Mouse (Mus musculus): ENCODE measurements around the gene Cyp2b13. TPM values are rescaled to one million over a fixed set of nuclear protein-coding genes. Genes with fewer than 3 reads are reported as not detected.

Cyp2b13 gene
- not detected for polyA plus RNA-seq (2017; shearing (Covaris generic))

GRCm38 (mm10) chr7:26061197-26061596 lies at the start of gene Cyp2b13:
Gene Cyp2b13, plus strand, starts transcription at chr7:26061497.

Other genes starting within 250 kb of the Cyp2b13 start
- 10.5 TPM for gene Cyp2s1, start 244.6 kb upstream of the Cyp2b13 start, polyA plus RNA-seq (2017; shearing (Covaris generic))
- not detected for gene Cyp2b10, start 163.9 kb upstream of the Cyp2b13 start, polyA plus RNA-seq (2017; shearing (Covaris generic))
- gene Cyp2b9, start 111.9 kb downstream of the Cyp2b13 start, polyA plus RNA-seq (2017; shearing (Covaris generic)): not detected
- 0.62 TPM for gene Vmn1r184, start 198.8 kb downstream of the Cyp2b13 start, polyA plus RNA-seq (2017; shearing (Covaris generic))
- not detected for gene Cyp2a4, start 245.7 kb downstream of the Cyp2b13 start, polyA plus RNA-seq (2017; shearing (Covaris generic))